Mouse (Mus musculus) right cerebral cortex, adult 18-20 months (tissue): ENCODE measurements around the gene Slc24a1.
"Not testable (repeated sequence)": the region's sequence is repeated elsewhere in the genome, so short reads cannot be mapped to it uniquely, and the experiment has no call there.

Experiments used
- DNase-seq: peaks from one replicate; pipeline ENCODE4 v3.0.0; 2022; ENCODE audit warnings: mixed read lengths

Gene Slc24a1

GRCm38 (mm10) chr9:64951161-64951657 lies at the start of gene Slc24a1:
Slc24a1 (minus strand) TSS chr9:64951607.
- no peak for DNase-seq

GRCm38 (mm10) chr9:64995464-64995863 lies 44.1 kb upstream of the Slc24a1 start:
- DNase-seq, result not testable (repeated sequence)

- no peak for DNase-seq
These were observed 38.9 kb upstream of the Slc24a1 start for GRCm38 (mm10) chr9:64990291-64990690.

GRCm38 (mm10) chr9:64988443-64988842 lies 37.0 kb upstream of the Slc24a1 start:
- DNase-seq, result no peak

- DNase-seq, result no peak
These were observed 36.2 kb upstream of the Slc24a1 start for GRCm38 (mm10) chr9:64987651-64988050.

- DNase-seq, result no peak
These were observed 34.4 kb upstream of the Slc24a1 start for GRCm38 (mm10) chr9:64985807-64986206.

GRCm38 (mm10) chr9:64985037-64985794 lies 33.8 kb upstream of the Slc24a1 start:
- DNase-seq, result no peak

- no peak for DNase-seq
These were observed 30.5 kb upstream of the Slc24a1 start for GRCm38 (mm10) chr9:64981904-64982303.

GRCm38 (mm10) chr9:64980548-64980947 lies 29.1 kb upstream of the Slc24a1 start:
- DNase-seq, result no peak

- no peak for DNase-seq
These were observed 9.5 kb upstream of the Slc24a1 start for GRCm38 (mm10) chr9:64960978-64961320.

- peak; percentile 94 for DNase-seq
These were observed 8.9 kb upstream of the Slc24a1 start, which contains the start of gene Ints14 for GRCm38 (mm10) chr9:64960117-64960977. Ints14 (plus strand) TSS chr9:64960905.

- no peak for DNase-seq
These were observed 5.9 kb upstream of the Slc24a1 start for GRCm38 (mm10) chr9:64957276-64957675.

- DNase-seq, result no peak
These were observed 4.9 kb upstream of the Slc24a1 start for GRCm38 (mm10) chr9:64956337-64956736.

- DNase-seq, result no peak
These were observed 1.8 kb upstream of the Slc24a1 start for GRCm38 (mm10) chr9:64953190-64953589.

GRCm38 (mm10) chr9:64952055-64952454 lies 648 bp upstream of the Slc24a1 start:
- no peak for DNase-seq

GRCm38 (mm10) chr9:64947483-64948095 lies 3.8 kb downstream of the Slc24a1 start:
- DNase-seq, result no peak

- no peak for DNase-seq
These were observed 7.4 kb downstream of the Slc24a1 start for GRCm38 (mm10) chr9:64943997-64944396.

GRCm38 (mm10) chr9:64941650-64942049 lies 9.8 kb downstream of the Slc24a1 start:
- no peak for DNase-seq

GRCm38 (mm10) chr9:64940731-64941346 lies 10.6 kb downstream of the Slc24a1 start:
- no peak for DNase-seq

GRCm38 (mm10) chr9:64939790-64940189 lies 11.6 kb downstream of the Slc24a1 start:
- no peak for DNase-seq

GRCm38 (mm10) chr9:64939281-64939680 lies 12.1 kb downstream of the Slc24a1 start:
- DNase-seq, result no peak

GRCm38 (mm10) chr9:64938535-64938934 lies 12.9 kb downstream of the Slc24a1 start:
- DNase-seq, result no peak

- no peak for DNase-seq
These were observed 13.9 kb downstream of the Slc24a1 start for GRCm38 (mm10) chr9:64937491-64937890.
